9 mouse cellular contexts compared by ENCODE assay signal in genomic region chr5:123229296-123229695, GRCm38 (mm10). TPM values are rescaled to one million over a fixed set of nuclear protein-coding genes. Genes with fewer than 3 reads are reported as not detected.
DNase-seq lines count a peak whose midpoint lies in the region; ATAC-seq lines count a peak whose summit lies in the region.
"Had no signal": no experiment of that assay in that cellular context is flagged by ENCODE, and none has a peak within 500 bp of the region (broad histone marks: within the 10 kb centered on the region; RNA-seq: fewer than 3 reads in every experiment).

No protein-coding gene starts in this region.

- H3K4me1 ChIP-seq in megakaryocyte, embryonic 14.5 days: peaks cover 48% of the 10 kb centered on the region
- H3K4me1 ChIP-seq in liver, embryonic 11.5 days (replicated peaks; ENCODE audit: control insufficient read depth, insufficient read depth, low read length): peaks cover 9% of the 10 kb centered on the region

- peak overlapping the region; percentile 87 for H3K4me2 ChIP-seq in liver, embryonic 11.5 days

- H3K9me3 ChIP-seq in megakaryocyte, embryonic 14.5 days: no peaks in the 10 kb centered on the region
- H3K9me3 ChIP-seq in liver, embryonic 11.5 days (ENCODE audit: control insufficient read depth, low read length): no peaks in the 10 kb centered on the region

- WGBS in liver, embryonic 11.5 days: 81% methylated on average over 6 of the region's 6 CpGs

- H3K4me3 ChIP-seq in megakaryocyte, embryonic 14.5 days (replicated peaks): peak overlapping the region; percentile 83
- peak overlapping the region; percentile 87 for H3K4me3 ChIP-seq in liver, embryonic 11.5 days (ENCODE audit: low read depth, low read length)

- no peak overlapping the region for H3K27ac ChIP-seq in liver, embryonic 11.5 days (ENCODE audit: low read depth, low read length)

- H3K36me3 ChIP-seq in megakaryocyte, embryonic 14.5 days (replicated peaks; ENCODE audit: low read length): peaks cover 21% of the 10 kb centered on the region
- H3K36me3 ChIP-seq in liver, embryonic 11.5 days (ENCODE audit: control insufficient read depth, insufficient read depth, low read length): no peaks in the 10 kb centered on the region

- no peak for ATAC-seq in megakaryocyte, adult 5-6 weeks (ENCODE audit: poor library complexity, severe bottlenecking)
- ATAC-seq in liver, embryonic 11.5 days (replicated peaks; ENCODE audit: low FRiP score): no peak

- peak; percentile 30 for DNase-seq in cerebellum, adult 9-11 months
- DNase-seq in cerebellum, postnatal 14 days: no peak
- no peak for DNase-seq in liver, embryonic 11.5 days (ENCODE audit: low spot score)
- DNase-seq in right cerebral cortex, postnatal 36 days (ENCODE audit: low spot score in 2 of 2): no peak
- DNase-seq in left cerebral cortex, adult 8-10 months (ENCODE audit: low spot score in 2 of 2): no peak
- DNase-seq in urinary bladder, adult 2 months (ENCODE audit: low spot score): no peak

- peak overlapping the region; percentile 46; the same call in 1 of the 2 replicates for H3K9ac ChIP-seq in liver, embryonic 11.5 days (ENCODE audit: low read depth, low read length)

- H3K27me3 ChIP-seq in megakaryocyte, embryonic 14.5 days (replicated peaks): no peaks in the 10 kb centered on the region
- H3K27me3 ChIP-seq in liver, embryonic 11.5 days (replicated peaks; ENCODE audit: control insufficient read depth, insufficient read depth, low read length): no peaks in the 10 kb centered on the region

RNA-seq across cellular contexts. Expression of gene Wdr66, which starts 22.6 kb away (rescaled TPM):
- 0.08 TPM in 1 of 2 replicates, not detected in the other for polyA plus RNA-seq in megakaryocyte, embryonic 14.5 days (2012; ENCODE audit: insufficient read depth, low replicate concordance)
- 0.29 TPM in 1 of 2 replicates, not detected in the other for total RNA-seq in megakaryocyte, adult 5-6 weeks (2015)
- total RNA-seq in megakaryocyte, adult 5-6 weeks (2017): not detected in 2 replicates
- polyA plus RNA-seq in liver, embryonic 11.5 days (2014; fragmentation: Nextera tagmentation; extraction: Ambion mirVana): 0.12 and 0.40 TPM in 2 replicates
- total RNA-seq in left cerebral cortex, adult 8-10 months (2022): 1 to 10 TPM; 2.3 to 6.6 (median 5.5) TPM
- polyA plus RNA-seq in urinary bladder, adult 2 months (2012; rRNA removed): 4.1 and 4.8 TPM in 2 replicates
- total RNA-seq: common myeloid progenitor, adult 5-6 weeks had no signal

RNA-seq across cellular contexts. Expression of gene Hpd, which starts 46.8 kb away (rescaled TPM):
- polyA plus RNA-seq in megakaryocyte, embryonic 14.5 days (2012; ENCODE audit: insufficient read depth, low replicate concordance): not detected in 2 replicates
- not detected in 2 replicates for total RNA-seq in megakaryocyte, adult 5-6 weeks (2015)
- not detected in 2 replicates for total RNA-seq in megakaryocyte, adult 5-6 weeks (2017)
- 2.5 and 3.5 TPM in 2 replicates for polyA plus RNA-seq in liver, embryonic 11.5 days (2014; fragmentation: Nextera tagmentation; extraction: Ambion mirVana)
- total RNA-seq in left cerebral cortex, adult 8-10 months (2022): not detected
- polyA plus RNA-seq in urinary bladder, adult 2 months (2012; rRNA removed): 0.27 and 0.45 TPM in 2 replicates
- total RNA-seq: common myeloid progenitor, adult 5-6 weeks had no signal
